Mouse (Mus musculus): Measurements from ENCODE around the gene Ctla4. TPM values are rescaled to one million over a fixed set of nuclear protein-coding genes. Genes with fewer than 3 reads are reported as not detected.

The Ctla4 gene
- total RNA-seq (2015) (0.07 TPM in 1 of 2 replicates, not detected in the other), total RNA-seq (2017) (not detected in 2 replicates)

DNA sequence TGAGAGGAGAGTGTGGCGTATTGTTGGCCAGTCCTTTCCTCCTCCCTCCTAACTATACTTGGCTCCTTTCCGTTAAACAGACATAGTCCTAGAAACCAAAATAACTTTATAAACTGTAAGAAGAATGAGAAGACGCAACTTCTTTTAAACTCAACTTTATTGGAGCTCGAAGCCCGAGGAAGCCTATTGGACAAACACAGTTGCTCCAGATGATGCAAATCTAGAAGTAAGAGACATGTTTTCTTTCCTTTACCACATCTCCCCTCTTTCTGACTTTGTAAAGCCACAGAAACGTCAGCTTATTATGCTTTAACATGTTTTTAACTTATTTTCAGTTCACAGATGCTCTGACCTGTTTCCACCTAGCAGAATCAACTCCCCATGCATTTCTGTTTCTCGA is at the start of gene Ctla4:
Ctla4 (plus strand) TSS at position 20 of the 400 bp plus-strand sequence.
- no peak for ATAC-seq (replicated peaks; ENCODE audit: poor library complexity)

DNA sequence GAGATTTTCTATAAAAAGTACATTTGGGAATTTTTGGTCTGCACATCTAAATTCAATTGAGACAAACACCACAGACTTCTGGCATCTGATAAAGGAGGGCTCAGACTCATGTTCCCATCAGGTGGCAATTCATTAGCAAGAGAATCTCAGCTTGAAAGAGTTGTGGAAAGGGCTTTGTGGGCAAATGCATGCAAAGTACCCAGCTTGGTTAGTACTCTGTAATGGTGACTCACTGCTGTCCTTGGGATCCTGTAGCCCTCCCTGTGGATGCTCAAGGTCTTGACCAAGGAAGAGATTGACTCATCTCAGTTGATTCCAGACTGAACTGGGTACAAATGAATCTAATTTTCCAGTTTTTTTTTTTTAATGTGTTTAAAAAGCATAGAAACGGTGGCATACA is 47.6 kb upstream of the Ctla4 start:
- no peak for ATAC-seq (replicated peaks; ENCODE audit: poor library complexity)

DNA sequence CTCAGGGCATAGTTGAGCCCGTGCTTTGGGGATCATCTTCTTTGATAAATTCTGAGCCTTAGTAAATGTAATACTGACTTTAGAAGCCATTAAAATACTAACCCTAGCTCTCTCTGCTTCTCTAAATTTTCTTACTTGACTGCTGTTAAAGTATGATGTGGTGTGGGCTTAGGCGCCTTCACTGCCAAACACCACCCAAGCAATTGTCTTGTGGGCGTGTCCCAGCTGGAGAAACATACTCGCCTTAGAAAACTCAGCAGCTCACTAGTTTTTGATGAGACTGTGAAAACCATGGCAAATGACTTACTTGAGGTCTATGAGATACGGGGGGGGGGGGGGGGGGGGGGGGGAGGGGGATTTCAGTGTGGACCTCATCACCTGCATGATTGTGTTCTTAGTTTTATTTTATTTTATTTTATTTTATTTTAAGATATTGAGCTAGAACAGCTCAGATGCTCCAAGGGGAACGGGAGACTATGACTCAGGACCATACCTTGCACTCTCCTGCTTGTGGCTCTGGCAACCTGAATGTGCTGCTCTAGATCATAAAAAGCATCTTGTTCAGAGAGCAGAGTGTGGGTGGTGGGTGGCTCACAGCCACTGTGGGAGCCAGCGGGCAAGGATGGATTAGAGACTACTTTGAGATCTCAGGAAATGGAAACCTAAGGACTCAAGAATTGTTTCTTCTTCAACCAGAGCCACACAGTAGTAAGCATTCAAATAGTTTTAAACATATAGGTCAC is 41.3 kb upstream of the Ctla4 start:
- ATAC-seq (replicated peaks; ENCODE audit: poor library complexity): no peak

DNA sequence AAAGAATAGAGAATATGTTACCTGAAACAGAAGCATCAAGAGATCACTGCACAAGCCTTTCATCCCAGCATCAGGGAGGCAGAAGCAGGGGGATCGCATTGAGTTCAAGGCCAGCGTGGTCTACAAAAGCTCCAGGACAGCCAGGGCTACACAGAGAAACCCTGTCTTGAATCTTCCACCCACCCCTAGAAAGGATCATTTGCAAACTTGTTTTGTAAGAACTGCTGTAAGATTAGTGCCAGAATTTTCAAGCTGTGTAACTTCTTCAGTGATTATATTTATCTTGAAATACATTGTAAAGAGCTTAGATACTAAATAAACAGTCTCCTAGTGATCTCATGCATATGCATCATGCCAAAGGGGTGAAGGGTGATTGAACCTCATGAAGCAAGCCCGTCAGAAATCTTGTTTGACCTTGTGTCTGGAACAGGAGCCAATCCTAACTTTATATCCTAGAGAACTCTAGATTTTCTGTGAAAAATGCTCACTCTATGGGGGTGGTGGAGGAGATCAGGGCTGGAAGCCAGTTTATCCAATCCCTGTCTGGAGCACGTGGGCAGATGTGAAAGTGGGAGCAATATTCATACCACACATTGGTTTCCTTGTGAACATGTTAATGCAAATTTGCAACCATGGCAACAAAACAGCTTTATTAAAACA is 40.1 kb upstream of the Ctla4 start:
- ATAC-seq (replicated peaks; ENCODE audit: poor library complexity): no peak

DNA sequence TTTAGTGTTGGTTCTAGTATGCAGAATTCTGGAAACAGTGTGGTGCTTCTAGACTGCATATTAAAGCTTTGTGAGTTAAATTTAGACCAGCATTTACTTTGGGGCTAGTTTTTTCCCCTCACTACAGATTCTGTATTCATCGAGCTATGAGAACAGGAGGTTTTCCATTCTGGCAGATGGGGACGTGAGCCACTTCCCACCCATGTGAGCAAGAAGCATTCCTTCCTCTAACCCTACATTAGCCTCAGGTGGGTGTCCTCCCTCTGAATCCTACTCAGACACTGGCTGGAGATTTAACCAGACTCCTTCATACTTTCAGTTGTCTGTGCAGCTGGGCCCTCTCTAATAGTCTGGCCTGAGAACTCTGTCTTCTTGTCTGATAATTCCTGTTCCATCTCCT is 37.7 kb upstream of the Ctla4 start:
- ATAC-seq (replicated peaks; ENCODE audit: poor library complexity): no peak

DNA sequence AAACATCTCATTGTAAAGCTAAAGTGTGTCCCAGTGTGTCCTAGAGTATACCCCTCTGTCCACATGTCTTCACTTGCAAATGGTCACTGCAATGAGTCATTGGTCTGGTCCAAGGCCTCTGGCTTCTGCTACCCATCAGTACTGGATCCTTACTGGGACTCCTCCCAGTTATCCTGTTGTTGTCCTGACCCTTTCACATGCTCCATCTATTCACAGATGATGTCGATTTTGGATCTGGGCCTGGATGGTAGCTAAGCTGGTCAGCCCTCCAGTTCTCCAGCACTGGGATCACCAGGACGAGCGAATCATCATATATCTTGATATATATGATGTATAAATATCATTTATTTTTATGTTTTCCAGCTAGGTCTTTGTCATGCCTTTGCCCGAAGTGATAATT is 37.0 kb upstream of the Ctla4 start:
- no peak for ATAC-seq (replicated peaks; ENCODE audit: poor library complexity)

DNA sequence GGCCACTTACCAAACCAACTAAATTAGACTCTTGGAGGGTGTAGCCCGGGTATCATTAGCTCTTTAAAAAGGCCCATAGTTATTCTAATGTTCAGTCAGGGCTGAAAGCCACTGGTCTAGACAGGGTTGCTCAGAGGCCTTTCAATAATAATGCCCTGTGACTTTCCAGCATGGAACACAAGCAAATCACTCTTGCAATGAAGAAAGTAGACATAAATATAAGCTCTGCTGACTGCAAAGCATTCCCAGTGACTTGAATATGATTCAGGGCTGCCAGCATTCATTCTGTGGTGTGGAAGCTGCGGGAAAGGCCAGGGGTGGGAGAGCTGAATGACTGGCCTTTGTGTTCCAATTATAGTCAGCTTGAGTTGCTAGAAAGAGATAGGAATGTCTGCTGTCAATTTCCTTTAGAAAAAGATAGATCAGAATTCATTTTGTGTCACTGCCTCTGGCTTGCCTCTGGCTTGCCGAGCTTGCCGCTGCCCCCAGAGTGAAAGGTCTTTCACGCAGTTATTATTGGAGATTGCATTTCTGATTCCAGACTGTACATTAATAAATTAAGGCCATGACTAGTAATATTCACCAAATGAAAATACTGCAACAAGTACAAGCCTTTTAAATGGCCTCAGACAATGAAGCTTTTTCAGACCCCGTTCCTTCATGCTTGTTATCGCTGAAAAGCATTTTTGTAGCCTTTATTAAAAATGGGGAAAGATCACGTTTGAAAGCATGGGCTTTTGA is 35.6 kb upstream of the Ctla4 start:
- ATAC-seq (replicated peaks; ENCODE audit: poor library complexity): no peak

DNA sequence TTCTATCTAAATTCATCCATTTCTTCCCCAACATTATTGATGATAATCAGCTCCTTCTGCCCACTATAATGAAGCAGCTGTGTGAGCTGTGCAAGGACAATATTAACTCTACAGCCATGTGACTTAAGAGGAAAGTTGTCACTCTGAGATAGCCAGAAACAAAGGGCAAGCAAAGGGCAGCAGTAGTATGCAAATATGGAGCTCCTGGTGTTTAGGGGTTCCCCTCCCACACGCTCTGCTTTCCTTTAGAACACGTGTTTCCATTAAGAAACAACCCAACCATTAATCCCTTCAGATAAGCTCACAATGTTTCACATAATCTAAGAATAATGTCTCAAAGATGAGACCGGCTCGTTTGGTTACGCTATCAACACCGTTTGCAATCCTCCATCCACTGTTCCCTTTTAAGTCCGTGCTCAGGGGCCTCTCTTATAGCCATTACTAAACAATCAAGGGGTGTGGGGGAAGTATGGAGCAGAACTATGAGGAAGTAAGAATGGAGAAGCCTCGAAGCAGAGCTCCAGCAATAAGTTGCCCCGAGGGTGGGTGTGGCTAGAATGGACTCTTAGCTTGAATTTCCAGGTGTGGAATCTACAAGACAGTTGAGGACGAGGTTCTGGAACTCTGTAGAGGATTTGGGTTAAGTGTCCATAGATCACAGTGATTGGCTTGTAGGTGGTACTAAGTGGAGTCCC is 34.6 kb upstream of the Ctla4 start:
- ATAC-seq (replicated peaks; ENCODE audit: poor library complexity): peak; percentile 99

DNA sequence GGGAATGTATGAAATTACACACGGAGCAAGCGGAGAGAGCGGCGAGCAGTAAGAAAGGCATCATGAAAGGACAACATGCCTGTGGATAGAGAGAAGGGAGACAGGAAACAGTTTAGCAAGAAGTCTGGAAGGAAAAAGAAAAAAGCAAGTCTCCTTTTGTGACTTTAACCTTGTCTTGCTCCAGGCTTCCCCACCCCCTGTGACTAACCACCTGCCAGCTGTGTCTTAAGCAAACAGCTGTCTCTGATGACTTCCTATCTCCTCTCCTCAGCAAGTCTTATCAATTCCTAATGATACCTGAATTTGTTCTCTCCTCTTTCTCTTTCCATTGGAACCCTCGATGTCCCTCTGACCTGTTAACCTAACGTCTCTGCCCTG is 34.0 kb upstream of the Ctla4 start:
- ATAC-seq (replicated peaks; ENCODE audit: poor library complexity): peak; percentile 37; the same call in 1 of the 2 replicates

DNA sequence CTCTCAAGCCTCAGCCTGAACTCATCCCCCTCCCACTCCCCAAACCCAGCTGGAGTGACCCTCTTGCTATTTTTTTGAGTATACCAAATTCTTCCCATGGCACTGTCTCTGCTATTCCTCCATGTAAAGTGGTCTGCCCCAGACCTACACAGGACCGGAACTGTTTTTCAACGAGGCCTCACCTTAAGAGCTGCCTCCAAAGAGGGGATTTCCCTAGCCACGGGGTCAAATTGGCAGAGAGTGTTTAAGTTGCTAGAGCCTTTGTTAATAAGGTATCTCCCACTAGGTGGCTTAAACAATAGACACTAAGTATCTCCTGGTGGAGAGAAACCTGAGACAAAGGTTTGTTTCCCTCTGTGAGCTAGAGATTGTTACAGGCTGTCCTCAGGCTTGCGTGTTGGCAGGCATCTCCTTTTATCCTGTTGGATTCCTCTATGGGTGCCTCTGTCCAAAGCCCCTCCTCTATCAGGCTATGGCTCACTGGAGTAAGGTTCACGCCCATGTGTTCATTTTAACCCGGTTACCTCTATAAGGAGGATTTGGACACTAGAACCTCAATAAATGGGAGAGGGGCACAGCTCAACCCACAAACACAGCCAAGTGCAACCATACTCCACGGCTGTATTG is 33.4 kb upstream of the Ctla4 start:
- no peak for ATAC-seq (replicated peaks; ENCODE audit: poor library complexity)

DNA sequence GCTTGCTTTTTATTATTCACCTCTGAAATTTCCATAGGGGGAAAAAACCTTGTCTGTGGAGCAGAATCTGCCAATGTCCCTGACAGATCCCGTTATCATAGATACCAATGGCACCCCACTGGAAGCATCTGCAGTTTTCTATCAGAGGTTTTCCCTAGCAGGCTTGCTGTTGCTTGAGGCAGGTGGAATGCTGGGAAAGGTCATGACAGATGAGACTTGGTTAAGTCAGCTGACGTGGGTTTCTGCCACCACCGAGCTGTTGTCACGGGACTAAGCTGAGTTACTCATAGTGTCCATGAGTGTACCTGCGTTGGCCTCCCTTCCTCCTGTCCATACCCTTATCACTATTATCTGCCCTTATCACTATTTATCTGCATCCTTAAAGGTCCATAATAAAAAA is 32.8 kb upstream of the Ctla4 start:
- ATAC-seq (replicated peaks; ENCODE audit: poor library complexity): no peak

DNA sequence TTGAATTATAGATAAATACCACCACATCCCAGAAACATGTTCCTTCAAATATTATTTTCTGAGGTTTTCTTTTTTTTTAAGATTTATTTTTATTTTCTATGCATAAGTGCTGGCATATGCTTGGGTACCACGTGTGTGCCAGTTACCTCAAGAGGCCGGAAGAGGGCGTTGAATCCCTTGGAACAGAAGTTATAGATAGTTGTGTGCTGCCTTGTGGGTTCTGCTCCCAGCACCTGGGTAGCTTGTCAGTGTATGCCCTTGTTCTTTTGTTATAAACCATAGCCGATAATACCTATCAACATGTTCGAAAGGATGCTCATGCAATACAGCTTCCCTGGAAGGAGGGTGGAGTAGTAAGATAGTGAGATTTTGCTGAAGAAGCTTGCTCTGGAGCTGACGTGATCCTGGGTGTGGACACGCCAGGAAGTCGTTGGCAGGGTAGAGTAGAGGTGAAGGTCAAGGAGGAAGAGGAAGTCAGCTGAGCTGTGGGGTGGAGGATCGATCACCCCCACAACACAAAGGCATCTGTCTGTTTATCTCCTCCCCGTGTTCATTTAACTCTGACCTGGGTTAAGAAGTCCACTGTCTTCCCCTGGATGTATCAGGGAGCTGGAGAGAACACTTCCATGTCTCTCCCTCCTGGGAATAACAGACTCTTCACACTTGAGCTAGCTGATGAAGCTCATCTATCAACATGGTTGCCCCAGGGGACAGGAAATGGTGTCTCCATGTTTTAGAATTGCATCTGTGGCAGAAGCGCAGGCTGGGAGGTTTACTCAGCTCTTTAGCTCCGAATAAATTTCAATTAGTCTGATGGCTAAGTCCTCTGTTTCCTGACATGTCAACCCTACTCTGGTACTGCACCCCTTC is 29.2 kb upstream of the Ctla4 start:
- no peak for ATAC-seq (replicated peaks; ENCODE audit: poor library complexity)

DNA sequence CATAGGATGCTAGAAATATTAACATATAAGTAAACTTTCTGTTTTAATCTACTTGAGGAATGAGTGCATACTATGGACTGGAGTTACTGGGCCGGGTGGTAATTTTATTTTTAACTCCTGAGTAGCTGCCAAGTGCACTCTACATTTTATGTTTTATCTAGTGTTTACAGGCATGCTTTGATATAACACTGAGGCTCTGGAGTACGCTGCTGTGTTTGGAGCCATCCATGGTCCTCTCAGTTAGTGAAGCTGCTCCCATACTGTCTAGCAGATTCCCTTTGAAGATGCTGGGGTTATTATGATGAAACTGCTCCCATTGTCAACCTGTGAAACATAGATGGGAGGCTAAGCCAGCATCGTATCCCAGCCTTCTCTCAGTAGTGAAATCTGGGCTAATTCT is 27.6 kb upstream of the Ctla4 start:
- no peak for ATAC-seq (replicated peaks; ENCODE audit: poor library complexity)

DNA sequence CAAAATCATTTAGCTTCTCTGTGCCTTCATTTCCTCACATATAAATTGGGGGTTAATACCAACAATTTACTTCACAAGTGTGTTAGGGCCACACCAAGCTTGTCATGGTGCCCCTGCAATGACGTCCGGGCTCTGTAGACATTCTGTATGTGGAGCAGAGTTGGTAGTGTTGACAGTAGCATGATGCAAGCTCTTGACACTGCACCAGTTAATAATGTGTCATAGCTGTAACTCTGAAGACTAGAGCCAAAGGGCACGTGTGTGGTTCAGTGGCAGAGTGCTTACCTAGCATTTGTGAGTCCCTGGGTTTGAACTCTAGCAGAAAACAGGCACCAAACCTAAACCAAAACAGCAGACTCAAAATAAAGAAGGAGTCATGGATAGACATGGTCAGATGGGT is 27.0 kb upstream of the Ctla4 start:
- ATAC-seq (replicated peaks; ENCODE audit: poor library complexity): no peak

DNA sequence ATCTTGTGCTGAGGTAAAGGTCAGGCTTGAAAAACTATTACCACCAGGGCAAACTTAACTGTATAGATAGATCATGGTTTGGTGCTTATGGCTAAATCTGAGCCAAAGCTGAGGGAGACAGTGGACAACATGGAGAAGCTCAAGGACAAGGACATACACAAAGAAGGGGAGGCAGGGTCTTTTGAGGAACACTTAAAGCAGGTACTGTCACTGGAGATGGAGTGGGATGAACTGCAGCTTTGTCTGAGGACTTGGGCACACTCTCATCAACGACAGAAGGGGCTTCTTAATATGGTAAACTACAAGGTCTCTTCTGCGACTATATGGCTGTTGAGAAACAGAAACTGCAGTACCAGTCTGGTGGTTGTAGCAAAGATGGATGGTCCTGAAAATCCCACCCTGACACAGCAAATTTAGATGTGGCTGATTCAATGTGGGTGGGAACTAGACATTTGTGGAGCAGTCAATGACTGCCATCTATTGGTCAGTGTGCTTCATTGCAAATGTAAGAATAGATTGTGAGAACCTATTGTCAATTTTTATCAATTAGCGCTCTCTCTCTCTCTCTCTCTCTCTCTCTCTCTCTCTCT is 26.3 kb upstream of the Ctla4 start:
- ATAC-seq (replicated peaks; ENCODE audit: poor library complexity): peak; percentile 84

DNA sequence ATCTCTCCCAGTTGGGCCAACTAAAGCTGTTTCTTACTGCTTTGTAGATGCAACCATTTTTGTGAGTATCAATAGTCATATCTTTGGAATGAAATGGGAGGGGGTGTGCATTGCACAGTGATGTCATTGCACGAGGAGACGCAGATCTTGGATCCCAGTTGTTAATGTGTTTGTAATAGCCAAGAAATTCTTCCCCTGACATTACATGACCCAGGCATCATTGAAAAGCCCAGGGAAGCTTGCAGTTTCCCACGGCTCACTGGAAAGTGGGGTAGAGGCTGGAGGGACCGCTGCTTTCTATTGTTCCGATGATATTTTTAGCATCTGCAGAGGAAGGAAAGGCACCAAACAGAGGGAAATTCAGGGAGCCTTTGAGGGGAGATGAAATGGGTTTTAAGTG is 25.8 kb upstream of the Ctla4 start:
- no peak for ATAC-seq (replicated peaks; ENCODE audit: poor library complexity)

DNA sequence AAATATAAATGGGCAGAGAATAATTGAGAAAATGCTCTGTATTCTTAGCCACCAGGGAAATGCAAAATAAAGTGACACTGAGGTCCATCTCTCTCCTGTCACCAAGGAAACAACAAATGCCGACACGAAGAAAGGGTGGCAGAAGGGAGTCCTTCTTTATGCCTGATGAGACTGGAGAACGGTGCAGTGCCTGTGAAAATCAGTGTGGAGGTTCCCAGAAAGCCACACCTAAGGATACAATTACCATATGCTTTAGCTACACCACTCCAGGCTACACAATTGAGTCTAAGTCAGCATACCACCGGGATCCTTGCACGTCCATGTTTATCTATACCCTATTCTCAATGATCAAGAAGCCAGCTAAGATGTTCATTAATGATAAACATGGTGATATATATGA is 25.4 kb upstream of the Ctla4 start:
- no peak for ATAC-seq (replicated peaks; ENCODE audit: poor library complexity)

DNA sequence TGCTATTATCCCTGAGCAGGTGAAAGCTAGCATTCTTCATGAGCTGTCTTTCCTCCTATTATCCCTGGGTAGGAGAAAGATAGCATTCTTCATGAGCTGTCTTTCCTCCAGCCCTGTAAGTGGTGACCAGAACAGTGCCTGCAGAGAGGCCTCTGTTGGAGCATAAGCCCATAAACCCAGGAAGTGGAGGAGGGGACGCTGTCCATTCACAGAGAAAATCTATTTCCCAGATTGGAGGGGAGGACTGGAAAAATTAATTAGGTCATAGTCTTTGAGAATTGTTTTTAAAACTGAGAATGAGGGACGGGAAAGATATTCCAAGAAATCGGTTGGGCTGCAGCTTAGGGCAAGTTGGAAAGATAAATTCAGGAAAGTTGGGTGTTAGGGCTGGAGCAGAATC is 24.3 kb upstream of the Ctla4 start:
- ATAC-seq (replicated peaks; ENCODE audit: poor library complexity): no peak

DNA sequence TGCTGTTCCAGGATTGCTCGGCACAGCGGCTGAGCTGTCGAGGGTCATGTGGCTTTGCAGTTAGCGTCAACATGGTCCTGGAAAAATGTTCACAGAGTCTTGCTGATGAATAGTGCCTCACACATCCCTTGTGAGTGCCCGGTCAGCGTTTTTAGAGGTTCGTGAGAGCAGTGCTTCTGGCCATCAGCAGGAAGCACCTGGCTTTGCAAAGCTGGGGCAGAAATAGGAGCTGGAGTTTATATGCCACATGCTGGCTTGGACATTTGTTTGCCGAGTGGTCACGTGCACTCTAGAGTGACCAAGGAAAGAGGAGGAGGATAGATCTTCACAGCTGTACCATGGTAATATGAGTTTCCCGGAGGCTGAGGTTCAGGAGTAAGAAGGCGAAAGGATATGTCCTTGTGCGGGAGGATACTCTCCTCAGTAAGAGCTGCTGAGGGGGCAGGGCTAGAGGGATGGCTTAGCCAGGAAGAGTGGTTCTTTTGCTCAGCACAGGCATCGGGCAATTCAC is 23.8 kb upstream of the Ctla4 start:
- no peak for ATAC-seq (replicated peaks; ENCODE audit: poor library complexity)

Measured in megakaryocyte progenitor cell, adult 5-6 weeks (primary cell).